Mouse (Mus musculus): Measurements from ENCODE around the gene Lmx1b.

Lmx1b gene

GRCm38 (mm10) chr2:33630081-33631021 lies 10.0 kb downstream of the Lmx1b start:
- no peak for DNase-seq (ENCODE audit: low spot score)

GRCm38 (mm10) chr2:33629641-33630040 lies 10.7 kb downstream of the Lmx1b start:
- DNase-seq (ENCODE audit: low spot score), result no peak

- DNase-seq (ENCODE audit: low spot score), result no peak
Observed at GRCm38 (mm10) chr2:33628791-33629190, 11.5 kb downstream of the Lmx1b start.

- no peak for DNase-seq (ENCODE audit: low spot score)
Observed at GRCm38 (mm10) chr2:33627058-33627375, 13.3 kb downstream of the Lmx1b start.

GRCm38 (mm10) chr2:33626262-33627057 lies 13.9 kb downstream of the Lmx1b start:
- DNase-seq (ENCODE audit: low spot score), result no peak

- no peak for DNase-seq (ENCODE audit: low spot score)
Observed at GRCm38 (mm10) chr2:33617670-33618069, 22.6 kb downstream of the Lmx1b start.

GRCm38 (mm10) chr2:33616411-33616843 lies 23.9 kb downstream of the Lmx1b start:
- DNase-seq (ENCODE audit: low spot score), result no peak

- DNase-seq (ENCODE audit: low spot score), result no peak
Observed at GRCm38 (mm10) chr2:33615843-33616344, 24.4 kb downstream of the Lmx1b start.

- no peak for DNase-seq (ENCODE audit: low spot score)
Observed at GRCm38 (mm10) chr2:33605487-33606256, 34.6 kb downstream of the Lmx1b start.

- no peak for DNase-seq (ENCODE audit: low spot score)
Observed at GRCm38 (mm10) chr2:33604846-33605486, 35.3 kb downstream of the Lmx1b start.

GRCm38 (mm10) chr2:33600520-33600919 lies 39.8 kb downstream of the Lmx1b start:
- DNase-seq (ENCODE audit: low spot score), result no peak

- DNase-seq (ENCODE audit: low spot score), result no peak
Observed at GRCm38 (mm10) chr2:33597384-33597783, 42.9 kb downstream of the Lmx1b start.

GRCm38 (mm10) chr2:33595085-33595423 lies 45.3 kb downstream of the Lmx1b start:
- no peak for DNase-seq (ENCODE audit: low spot score)

GRCm38 (mm10) chr2:33594181-33595084 lies 45.9 kb downstream of the Lmx1b start:
- no peak for DNase-seq (ENCODE audit: low spot score)

GRCm38 (mm10) chr2:33592931-33593555 lies 47.3 kb downstream of the Lmx1b start:
- DNase-seq (ENCODE audit: low spot score), result no peak

- no peak for DNase-seq (ENCODE audit: low spot score)
Observed at GRCm38 (mm10) chr2:33589280-33589679, 51.0 kb downstream of the Lmx1b start.

GRCm38 (mm10) chr2:33584937-33585910 lies 55.1 kb downstream of the Lmx1b start:
- no peak for DNase-seq (ENCODE audit: low spot score)

- DNase-seq (ENCODE audit: low spot score), result no peak
Observed at GRCm38 (mm10) chr2:33583761-33584160, 56.5 kb downstream of the Lmx1b start.

GRCm38 (mm10) chr2:33583317-33583716 lies 57.0 kb downstream of the Lmx1b start:
- DNase-seq (ENCODE audit: low spot score), result no peak
